Mouse (Mus musculus) spleen, adult 2 months (tissue): ENCODE measurements around the gene Comt.

Experiments
- CTCF ChIP-seq: fragments of 200-500 bp; IDR thresholded peaks from 2 replicates; pipeline ENCODE4 v1.5.1; 2011; ENCODE audit warnings: mild to moderate bottlenecking, inconsistent platforms; ENCODE audit not compliant: insufficient read depth, insufficient read length, insufficient replicate concordance; ENCODE audit errors: extremely low read depth
- POLR2A ChIP-seq: fragments of 200-500 bp; IDR thresholded peaks from 2 replicates; pipeline ENCODE4 v1.6.1; 2011; ENCODE audit warnings: low read depth, low read length, inconsistent platforms

DNA sequence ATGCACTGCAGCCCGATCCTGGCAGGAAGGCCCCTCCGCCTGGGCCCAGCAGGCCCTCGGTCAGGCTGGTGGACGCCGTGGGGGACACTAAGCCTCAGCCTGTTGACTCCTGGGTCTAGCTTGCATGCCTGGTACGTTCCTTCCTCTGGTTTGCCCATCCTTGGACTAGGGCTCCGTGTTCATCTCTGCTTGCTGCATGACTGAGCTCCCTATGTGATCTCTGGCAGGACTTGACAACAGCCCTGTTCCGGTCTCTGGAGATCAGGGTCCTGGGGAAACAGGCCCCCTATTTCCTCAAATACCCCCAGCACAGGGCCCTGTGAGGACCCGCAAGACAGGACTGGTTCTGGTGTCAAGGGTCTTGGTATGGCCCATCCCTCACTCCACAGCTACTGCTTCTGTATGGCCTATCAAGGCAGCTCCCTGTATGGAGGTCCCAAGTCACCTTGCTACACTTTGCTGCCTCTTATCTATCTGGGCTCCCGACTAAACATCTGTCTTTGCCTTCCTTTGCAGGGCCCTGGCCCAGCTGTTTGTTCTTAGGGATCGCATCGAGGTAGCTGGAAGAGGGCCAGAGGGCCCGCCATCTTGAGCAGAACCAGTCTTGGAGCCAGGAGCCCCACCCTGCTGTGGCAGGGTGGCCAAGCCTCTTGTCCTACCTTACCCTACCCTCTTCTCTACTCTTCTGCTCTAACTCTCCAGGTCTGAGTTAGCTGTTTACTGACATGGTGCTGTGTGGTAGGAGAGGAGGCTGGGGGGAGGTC, 21.4 kb downstream of the Comt start:
- TF ChIP-seq POLR2A (no peak), CTCF (no peak)
